Mouse (Mus musculus) kidney, embryonic 14.5 days (tissue): ENCODE results near the gene Gm4981. TPM values are rescaled to one million over a fixed set of nuclear protein-coding genes. Genes with fewer than 3 reads are reported as not detected.

Source experiments
- ATAC-seq: fragments of 200-750 bp; cut with Nextera tagmentation; 2 replicates; pipeline ENCODE4 v1.8.0; 2017; ENCODE audit warnings: moderate number of reproducible peaks, mild to moderate bottlenecking, moderate TSS enrichment, moderate library complexity; ENCODE audit not compliant: low FRiP score, low TSS enrichment
- H3K27ac ChIP-seq: fragments of 300-500 bp; sonication (generic); 2 replicates; pipeline ENCODE4 v1.5.1; 2014; ENCODE audit warnings: low read depth, mild to moderate bottlenecking, low read length, moderate library complexity, mixed read lengths
- H3K27me3 ChIP-seq: fragments of 300-500 bp; sonication (generic); 2 replicates; pipeline ENCODE4 v1.6.1; 2014; ENCODE audit warnings: mild to moderate bottlenecking, low read length; ENCODE audit not compliant: control insufficient read depth, insufficient read depth
- H3K36me3 ChIP-seq: fragments of 300-500 bp; sonication (generic); 2 replicates; pipeline ENCODE4 v1.6.1; 2014; ENCODE audit warnings: low read length, mixed read lengths; ENCODE audit not compliant: control insufficient read depth, insufficient read depth
- H3K4me1 ChIP-seq: fragments of 300-500 bp; sonication (generic); 2 replicates; pipeline ENCODE4 v1.6.1; 2014; ENCODE audit warnings: low read length, mixed read lengths; ENCODE audit not compliant: control insufficient read depth, insufficient read depth
- H3K4me2 ChIP-seq: fragments of 300-500 bp; sonication (generic); replicated peaks from 2 replicates; pipeline ENCODE4 v1.6.1; 2014; ENCODE audit warnings: low read depth, mild to moderate bottlenecking, low read length
- H3K4me3 ChIP-seq: fragments of 300-500 bp; sonication (generic); 2 replicates; pipeline ENCODE4 v1.5.1; 2014; ENCODE audit warnings: mild to moderate bottlenecking, low read length
- H3K9ac ChIP-seq: fragments of 300-500 bp; sonication (generic); 2 replicates; pipeline ENCODE4 v1.6.1; 2014; ENCODE audit warnings: low read depth, mild to moderate bottlenecking, low read length, moderate library complexity
- H3K9me3 ChIP-seq: fragments of 300-500 bp; sonication (generic); 2 replicates; pipeline ENCODE4 v1.6.1; 2016; ENCODE audit warnings: low read length; ENCODE audit not compliant: control insufficient read depth
- WGBS: fragments of 180-500 bp; shearing (Covaris S2); extraction: QIAGEN DNeasy Blood & Tissue Kit; methylation state at CpG from one replicate; pipeline ENCODE4 v1.1.7; 2014; 5-methylcytosine and 5-hydroxymethylcytosine counted together
- polyA plus RNA-seq: library from polyadenylated mRNA; unstranded; fragments of >200 nt; fragmentation: Nextera tagmentation; extraction: Ambion mirVana; gene quantifications from 2 replicates; pipeline ENCODE4 v1.2.1, GENCODE M21; 2014

The Gm4981 gene
- polyA plus RNA-seq, 1 experiment from 2014 or later = not detected

- no peak overlapping the region for H3K4me2 ChIP-seq
- no peaks in the 10 kb centered on the region for H3K9me3 ChIP-seq
- WGBS = 75% methylated on average over 7 of the region's 7 CpGs
- H3K4me1 ChIP-seq = no peaks in the 10 kb centered on the region
- no peaks in the 10 kb centered on the region for H3K27me3 ChIP-seq
- H3K36me3 ChIP-seq = no peaks in the 10 kb centered on the region
- H3K4me3 ChIP-seq = no peak overlapping the region
- H3K27ac ChIP-seq = no peak overlapping the region
- no peak for ATAC-seq
- H3K9ac ChIP-seq = no peak overlapping the region
Measured at GRCm38 (mm10) chr10:58212230-58212629, 24.3 kb downstream of the Gm4981 start.

- Histone ChIP-seq H3K4me1 (no peaks in the 10 kb centered on the region), H3K4me2 (no peak overlapping the region), H3K4me3 (no peak overlapping the region), H3K27ac (no peak overlapping the region), H3K9me3 (no peaks in the 10 kb centered on the region), H3K27me3 (no peaks in the 10 kb centered on the region), H3K36me3 (no peaks in the 10 kb centered on the region), H3K9ac (no peak overlapping the region)
- no peak for ATAC-seq
- 91% methylated on average over 2 of the region's 2 CpGs for WGBS
Measured at GRCm38 (mm10) chr10:58211213-58211612, 25.3 kb downstream of the Gm4981 start.

GRCm38 (mm10) chr10:58210514-58210913 lies 26.0 kb downstream of the Gm4981 start:
- no peaks in the 10 kb centered on the region for H3K4me1 ChIP-seq
- ATAC-seq = no peak
- H3K36me3 ChIP-seq = no peaks in the 10 kb centered on the region
- H3K9me3 ChIP-seq = no peaks in the 10 kb centered on the region
- 62% methylated on average over 1 of the region's 1 CpGs for WGBS
- no peak overlapping the region for H3K4me3 ChIP-seq
- no peaks in the 10 kb centered on the region for H3K27me3 ChIP-seq
- H3K9ac ChIP-seq = no peak overlapping the region
- no peak overlapping the region for H3K27ac ChIP-seq
- H3K4me2 ChIP-seq = no peak overlapping the region

GRCm38 (mm10) chr10:58209710-58210467 lies 26.6 kb downstream of the Gm4981 start:
- Histone ChIP-seq H3K4me1 (no peaks in the 10 kb centered on the region), H3K4me2 (no peak overlapping the region), H3K9ac (no peak overlapping the region), H3K4me3 (no peak overlapping the region), H3K36me3 (no peaks in the 10 kb centered on the region), H3K27ac (no peak overlapping the region), H3K9me3 (no peaks in the 10 kb centered on the region), H3K27me3 (no peaks in the 10 kb centered on the region)
- no peak for ATAC-seq
- WGBS = 81% methylated on average over 2 of the region's 2 CpGs

GRCm38 (mm10) chr10:58206639-58207404 lies 29.7 kb downstream of the Gm4981 start:
- H3K9me3 ChIP-seq = no peaks in the 10 kb centered on the region
- no peak overlapping the region for H3K4me2 ChIP-seq
- ATAC-seq = no peak
- H3K36me3 ChIP-seq = no peaks in the 10 kb centered on the region
- no peak overlapping the region for H3K4me3 ChIP-seq
- WGBS = 91% methylated on average over 4 of the region's 4 CpGs
- H3K27ac ChIP-seq = no peak overlapping the region
- no peak overlapping the region for H3K9ac ChIP-seq
- no peaks in the 10 kb centered on the region for H3K4me1 ChIP-seq
- no peaks in the 10 kb centered on the region for H3K27me3 ChIP-seq

GRCm38 (mm10) chr10:58205986-58206385 lies 30.5 kb downstream of the Gm4981 start:
- Histone ChIP-seq H3K27me3 (no peaks in the 10 kb centered on the region), H3K9me3 (no peaks in the 10 kb centered on the region), H3K36me3 (no peaks in the 10 kb centered on the region), H3K27ac (no peak overlapping the region), H3K4me2 (no peak overlapping the region), H3K9ac (no peak overlapping the region), H3K4me3 (no peak overlapping the region), H3K4me1 (no peaks in the 10 kb centered on the region)
- 48% methylated on average over 1 of the region's 1 CpGs for WGBS
- ATAC-seq = no peak

Other genes starting within 250 kb of the Gm4981 start
- gene AW822073, start 11.8 kb downstream of the Gm4981 start, polyA plus RNA-seq = not detected in 2 replicates
- gene Duxf3, start 4.0 kb downstream of the Gm4981 start, polyA plus RNA-seq = not detected in 2 replicates
- 52.2 and 62.0 TPM in 2 replicates for gene Gcc2, start 18.8 kb upstream of the Gm4981 start, polyA plus RNA-seq
- 112 and 131 TPM in 2 replicates for gene Lims1, start 86.8 kb upstream of the Gm4981 start, polyA plus RNA-seq
- 26.2 and 48.2 TPM in 2 replicates for gene Ranbp2, start 210.2 kb upstream of the Gm4981 start, polyA plus RNA-seq